Mouse (Mus musculus): ENCODE measurements around the gene Olfr463.

The Olfr463 gene

GRCm38 (mm10) chr11:87897287-87897686 lies at the start of gene Olfr463:
TSS of gene Olfr463 (minus strand) at chr11:87897387.
- no peak for DNase-seq

- no peak for DNase-seq
Measured at GRCm38 (mm10) chr11:87935467-87935866, 38.3 kb upstream of the Olfr463 start.

- peak; percentile 64 to 77 for DNase-seq
Measured at GRCm38 (mm10) chr11:87933731-87934130, 36.5 kb upstream of the Olfr463 start.

- no peak for DNase-seq
Measured at GRCm38 (mm10) chr11:87930348-87930747, 33.2 kb upstream of the Olfr463 start.

GRCm38 (mm10) chr11:87920966-87921365 lies 23.8 kb upstream of the Olfr463 start, which contains the start of gene Olfr464:
TSS of gene Olfr464 (minus strand) at chr11:87920967.
- no peak for DNase-seq

GRCm38 (mm10) chr11:87920301-87920700 lies 23.1 kb upstream of the Olfr463 start:
- no peak for DNase-seq

GRCm38 (mm10) chr11:87916005-87916404 lies 18.8 kb upstream of the Olfr463 start:
- no peak for DNase-seq

GRCm38 (mm10) chr11:87904331-87904730 lies 7.1 kb upstream of the Olfr463 start:
- no peak for DNase-seq

- DNase-seq: no peak
Measured at GRCm38 (mm10) chr11:87892168-87892567, 5.0 kb downstream of the Olfr463 start, which contains the start of gene Olfr462. TSS of gene Olfr462 (minus strand) at chr11:87892268.

GRCm38 (mm10) chr11:87884856-87885255 lies 12.3 kb downstream of the Olfr463 start:
- DNase-seq: no peak

- peak; percentile 36 to 60 for DNase-seq
Measured at GRCm38 (mm10) chr11:87883493-87883892, 13.7 kb downstream of the Olfr463 start.

GRCm38 (mm10) chr11:87881714-87882113 lies 15.5 kb downstream of the Olfr463 start:
- no peak for DNase-seq

GRCm38 (mm10) chr11:87879826-87880225 lies 17.4 kb downstream of the Olfr463 start:
- no peak for DNase-seq

- DNase-seq: no peak
Measured at GRCm38 (mm10) chr11:87875436-87875835, 21.8 kb downstream of the Olfr463 start, which contains the start of gene Epx. TSS of gene Epx (minus strand) at chr11:87875536.

- DNase-seq: no peak
Measured at GRCm38 (mm10) chr11:87871766-87872165, 25.4 kb downstream of the Olfr463 start.

GRCm38 (mm10) chr11:87870096-87870495 lies 27.1 kb downstream of the Olfr463 start:
- no peak for DNase-seq

- DNase-seq: peak; percentile 59 to 68
Measured at GRCm38 (mm10) chr11:87866891-87867290, 30.3 kb downstream of the Olfr463 start.

- DNase-seq: no peak
Measured at GRCm38 (mm10) chr11:87862805-87863204, 34.4 kb downstream of the Olfr463 start.

- no peak for DNase-seq
Measured at GRCm38 (mm10) chr11:87860426-87860825, 36.8 kb downstream of the Olfr463 start.

- no peak for DNase-seq
Measured at GRCm38 (mm10) chr11:87859273-87859672, 37.9 kb downstream of the Olfr463 start.

GRCm38 (mm10) chr11:87854550-87854949 lies 42.6 kb downstream of the Olfr463 start:
- DNase-seq: no peak

GRCm38 (mm10) chr11:87853597-87853954 lies 43.6 kb downstream of the Olfr463 start:
- peak in 1 of 2 experiments; percentile 16 for DNase-seq

GRCm38 (mm10) chr11:87852690-87853596 lies 44.2 kb downstream of the Olfr463 start, which contains the start of gene Mks1:
TSS of gene Mks1 (plus strand) at chr11:87853215.
- peak; percentile 95 to 97 for DNase-seq

GRCm38 (mm10) chr11:87847884-87848283 lies 49.3 kb downstream of the Olfr463 start:
- no peak for DNase-seq

Measured in cerebellum, postnatal 10 days (tissue).